Mouse (Mus musculus) left cerebral cortex, adult 9 months (tissue): ENCODE results near the gene Zfp691.

Experiments
- DNase-seq, 2 experiments: peaks; one replicate each; pipeline ENCODE4 v3.0.0; 2022; ENCODE audit warnings: low spot score in 2 of 2

Gene Zfp691

DNA sequence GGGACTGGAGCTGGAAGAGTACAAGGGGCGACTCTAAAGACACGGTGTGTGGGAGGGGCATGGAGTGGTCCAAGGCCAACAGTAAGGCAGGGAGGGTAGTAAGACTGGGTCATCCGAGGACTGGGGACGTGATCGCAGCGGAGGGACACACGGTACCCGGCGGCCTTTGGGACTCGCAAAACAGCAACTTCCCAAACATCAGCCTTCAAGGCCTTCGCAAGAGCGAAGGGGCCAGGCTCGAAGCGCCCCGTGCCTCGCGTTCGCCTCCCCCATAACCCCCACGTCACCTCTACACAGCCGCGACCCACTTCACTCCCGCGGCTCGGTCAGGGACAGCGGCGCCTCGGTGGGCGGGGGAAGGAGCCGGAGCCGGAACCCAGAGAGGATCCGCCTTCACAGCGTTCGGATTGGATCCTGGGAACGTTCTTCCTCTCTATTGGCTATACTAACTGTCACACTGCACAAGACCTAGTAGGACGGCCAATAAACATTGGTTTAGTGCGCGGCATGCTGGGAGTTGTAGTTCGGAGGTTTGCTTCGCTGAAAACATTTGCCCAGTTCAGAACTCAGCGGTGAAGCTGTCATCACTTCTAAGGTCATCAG, at the start of gene Zfp691:
TSS of gene Zfp691 (minus strand) at position 345 of the 603 bp plus-strand sequence.
- DNase-seq: peak; percentile 96 to 97

GRCm38 (mm10) chr4:119223696-119224095, 49.7 kb upstream of the Zfp691 start:
- peak in 1 of 2 experiments; percentile 40 for DNase-seq

GRCm38 (mm10) chr4:119218169-119218568, 44.2 kb upstream of the Zfp691 start, which contains the start of gene Tmem269:
Gene Tmem269 (minus strand): TSS chr4:119218217.
- no peak for DNase-seq

DNA sequence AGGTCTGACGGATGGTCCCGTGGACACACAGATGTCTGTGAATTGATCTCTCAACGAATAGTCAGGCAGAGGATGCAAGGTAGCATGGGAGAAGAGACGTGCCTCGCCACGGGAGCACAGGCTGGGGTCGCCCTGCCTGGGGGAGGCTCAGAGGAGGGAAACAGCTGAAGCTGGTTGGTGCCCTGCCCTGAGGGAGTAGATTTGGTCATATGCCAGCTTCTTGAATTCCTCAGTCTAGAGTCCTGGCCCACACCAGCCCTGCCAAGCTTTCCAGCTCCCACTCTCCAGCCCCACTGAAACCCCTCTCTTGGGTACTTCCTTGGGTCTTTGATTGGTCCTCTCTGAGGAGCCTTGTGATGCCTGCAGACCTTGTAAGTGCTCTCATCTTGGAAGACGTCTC, 42.7 kb upstream of the Zfp691 start:
- no peak for DNase-seq

GRCm38 (mm10) chr4:119204672-119205071, 30.7 kb upstream of the Zfp691 start:
- peak in 1 of 2 experiments; percentile 67 for DNase-seq

- DNase-seq: no peak
These were observed 24.1 kb upstream of the Zfp691 start for GRCm38 (mm10) chr4:119198105-119198504.

DNA sequence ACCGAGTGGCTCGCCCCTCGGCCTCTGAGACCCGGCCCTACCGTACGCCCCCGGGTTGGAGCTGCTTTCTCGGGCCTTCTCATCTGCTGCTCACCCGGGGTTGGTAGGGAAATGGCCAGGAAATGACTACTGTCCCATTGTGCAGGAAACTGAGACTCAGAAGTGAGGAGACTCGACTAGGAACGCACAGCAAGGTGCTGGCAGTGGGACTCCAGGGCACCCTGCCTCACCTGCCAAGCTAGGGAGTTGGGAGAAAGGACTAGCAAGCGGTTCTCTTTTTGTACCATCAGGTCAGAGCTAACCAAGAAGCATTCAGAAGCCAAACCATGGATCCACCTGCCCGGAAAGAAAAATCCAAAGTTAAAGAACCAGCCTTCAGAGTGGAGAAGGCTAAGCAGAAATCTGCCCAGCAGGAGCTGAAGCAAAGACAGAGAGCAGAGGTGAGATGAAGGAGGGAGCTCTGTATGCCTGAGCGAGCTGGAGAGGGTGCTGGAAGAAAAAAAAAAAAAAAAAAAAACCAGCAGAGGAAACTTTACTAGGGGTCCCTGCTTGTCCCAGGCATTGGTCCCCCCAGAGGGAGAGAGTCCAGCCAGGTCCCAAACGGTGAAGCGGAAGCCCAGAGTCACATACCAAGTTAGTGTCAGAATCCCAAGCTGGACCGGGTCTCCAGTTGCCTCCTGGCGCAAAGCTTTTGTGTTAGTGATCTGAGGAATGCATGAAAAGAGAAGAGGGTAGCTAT, 21.8 kb upstream of the Zfp691 start:
- DNase-seq: no peak

DNA sequence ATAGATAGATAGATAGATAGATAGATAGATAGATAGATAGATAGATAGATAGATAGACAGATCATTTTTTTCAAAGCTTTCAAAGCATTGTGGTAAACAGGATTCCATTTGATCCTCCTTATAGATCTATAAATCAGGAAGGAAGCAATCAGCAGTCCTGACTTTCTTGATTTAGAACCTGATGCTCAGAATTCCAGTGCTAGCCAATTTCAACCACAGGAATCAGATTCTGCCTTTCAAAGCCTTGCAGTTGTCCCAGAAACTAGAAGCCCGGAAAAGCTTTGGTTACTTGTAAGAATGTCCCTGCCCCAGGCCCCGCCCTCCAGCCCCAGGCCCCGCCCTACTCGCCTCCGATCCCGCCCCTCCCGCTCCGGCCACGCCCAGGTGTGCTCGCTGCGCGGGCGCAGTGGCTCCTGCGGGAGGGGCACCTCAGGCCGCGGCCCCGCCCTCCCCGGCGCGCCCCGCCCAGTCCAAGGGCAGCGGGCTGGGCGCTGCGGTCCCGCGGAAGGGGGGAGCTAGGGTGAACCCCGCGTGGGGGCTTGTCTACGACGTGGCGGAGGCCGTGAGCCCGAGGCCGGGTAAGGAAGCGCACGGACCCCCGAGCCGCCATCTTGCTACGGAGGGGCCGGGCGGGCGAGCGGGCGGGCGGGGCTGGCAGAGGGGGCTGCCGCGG, 21.1 kb upstream of the Zfp691 start, which contains the start of gene Svbp:
TSS of gene Svbp (plus strand) at position 398 of the 673 bp plus-strand sequence.
- DNase-seq: peak; percentile 43 to 71

DNA sequence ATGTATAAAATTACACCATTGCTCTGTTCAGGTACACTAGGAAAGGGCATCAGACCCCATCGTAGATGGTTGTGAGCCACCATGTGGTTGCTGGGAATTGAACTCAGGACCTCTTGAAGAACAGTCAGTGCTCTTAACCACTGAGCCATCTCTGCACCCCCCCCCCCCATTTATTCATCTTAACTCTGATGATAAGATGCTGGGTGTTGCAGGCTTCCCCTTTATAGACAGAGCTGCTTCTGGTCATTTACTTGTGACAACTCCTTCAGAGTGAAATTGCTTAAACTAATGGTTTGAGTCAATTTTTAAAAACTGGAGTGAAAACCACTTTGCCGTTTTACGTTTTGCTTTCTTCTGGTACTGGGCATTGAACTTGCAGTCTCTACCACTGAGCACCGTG, 18.8 kb upstream of the Zfp691 start:
- DNase-seq: no peak

DNA sequence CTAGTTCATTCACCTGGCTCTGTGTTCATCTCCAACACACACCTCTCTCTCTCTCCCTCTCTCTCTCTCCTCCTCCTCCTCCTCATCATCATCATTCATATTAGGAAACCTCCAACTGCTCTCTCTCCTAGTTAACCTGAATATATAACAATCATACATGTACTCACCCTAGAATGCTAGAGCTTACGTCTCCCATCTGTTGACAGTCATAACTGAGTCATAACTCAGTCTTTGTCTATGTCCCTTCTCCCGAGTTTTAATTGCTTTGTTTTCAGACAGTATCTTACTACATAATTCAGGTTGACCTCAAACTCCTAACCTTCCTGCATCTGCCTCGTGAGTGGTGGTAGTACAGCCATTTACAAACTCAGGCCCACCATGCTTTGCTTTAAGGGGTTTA, 17.3 kb upstream of the Zfp691 start:
- DNase-seq: no peak

DNA sequence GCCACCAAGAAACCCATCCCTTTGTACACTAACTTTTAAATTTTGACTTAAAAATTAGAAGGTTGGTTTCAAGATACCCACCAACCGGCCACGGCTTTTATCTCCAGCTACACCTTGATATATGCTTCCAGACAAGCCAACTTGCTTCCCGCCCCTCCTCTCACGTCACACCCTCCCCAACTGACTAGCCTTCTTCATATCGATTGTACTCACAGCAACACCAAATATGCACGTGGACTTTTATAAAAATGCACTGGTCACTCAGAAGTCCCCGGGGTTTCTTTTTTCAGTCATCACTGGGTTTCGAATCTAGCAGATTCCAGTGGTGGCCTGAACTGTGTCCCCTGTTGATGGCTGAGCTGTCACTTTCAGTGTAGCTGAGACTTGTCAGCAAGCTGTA, 16.6 kb upstream of the Zfp691 start:
- no peak for DNase-seq

DNA sequence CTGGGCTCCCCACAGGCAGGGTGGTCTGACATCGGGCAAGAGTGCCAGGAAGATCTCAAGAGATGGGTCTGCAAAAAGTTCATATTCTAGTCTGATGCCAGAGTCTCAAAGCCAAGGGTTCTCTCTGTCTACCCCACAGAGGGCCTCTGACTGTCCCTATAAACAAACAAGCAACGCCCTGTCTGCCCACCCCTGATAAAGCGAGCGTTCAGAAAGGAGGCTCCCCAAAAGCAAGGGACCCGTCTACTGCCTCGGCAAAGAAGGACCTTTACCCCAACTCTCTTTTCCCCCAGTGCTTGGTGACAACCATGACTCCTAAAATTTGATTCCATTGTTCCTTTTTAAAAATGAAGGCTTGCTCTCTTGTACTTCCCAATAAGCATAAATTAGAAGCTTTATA, 15.9 kb upstream of the Zfp691 start, which contains the start of gene Ermap:
TSS of gene Ermap (minus strand) at position 148 of the 400 bp plus-strand sequence.
- DNase-seq: no peak

- no peak for DNase-seq
These were observed 15.4 kb upstream of the Zfp691 start for GRCm38 (mm10) chr4:119189392-119189791.

- DNase-seq: no peak
These were observed 14.2 kb upstream of the Zfp691 start for GRCm38 (mm10) chr4:119188060-119188785.

DNA sequence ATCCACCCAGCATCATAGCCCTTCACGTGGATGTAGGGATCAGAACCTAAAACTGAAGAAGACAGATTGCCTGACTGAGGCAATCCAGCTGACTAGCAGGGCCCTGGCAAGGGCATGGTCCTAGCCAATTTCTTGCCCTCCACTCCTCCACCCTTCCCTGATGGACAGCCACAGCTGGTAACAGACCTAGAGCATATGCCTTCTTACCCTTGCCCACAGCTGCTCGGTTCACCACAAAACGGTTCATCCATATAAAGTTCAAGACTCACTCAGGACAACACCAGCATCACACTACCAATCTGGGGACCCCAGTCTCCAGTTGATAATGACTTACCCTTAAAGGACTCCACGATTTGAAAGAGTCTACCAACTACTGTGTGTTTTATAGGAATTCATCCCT, 11.8 kb upstream of the Zfp691 start:
- DNase-seq: no peak

GRCm38 (mm10) chr4:119183525-119183924, 9.5 kb upstream of the Zfp691 start:
- DNase-seq: no peak

DNA sequence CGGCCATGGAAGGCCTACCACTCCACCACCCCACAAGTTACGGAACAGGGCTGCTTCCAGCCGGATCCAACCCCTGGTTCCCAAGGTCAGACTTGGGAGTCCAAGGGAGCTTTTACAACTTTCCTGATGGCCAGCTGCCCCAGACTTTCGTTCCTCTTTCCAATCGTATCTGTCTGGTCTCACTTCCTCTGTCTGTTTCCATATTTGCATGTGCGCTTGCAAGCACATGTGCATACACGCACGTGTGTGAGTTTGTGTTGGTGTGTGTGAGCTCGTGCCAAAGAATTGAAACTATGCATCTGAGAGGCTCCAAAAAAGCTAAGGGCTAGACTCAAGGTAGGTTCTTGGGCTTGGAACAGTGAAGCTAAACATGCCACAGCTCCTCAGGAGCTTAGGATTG, 7.5 kb upstream of the Zfp691 start:
- no peak for DNase-seq

DNA sequence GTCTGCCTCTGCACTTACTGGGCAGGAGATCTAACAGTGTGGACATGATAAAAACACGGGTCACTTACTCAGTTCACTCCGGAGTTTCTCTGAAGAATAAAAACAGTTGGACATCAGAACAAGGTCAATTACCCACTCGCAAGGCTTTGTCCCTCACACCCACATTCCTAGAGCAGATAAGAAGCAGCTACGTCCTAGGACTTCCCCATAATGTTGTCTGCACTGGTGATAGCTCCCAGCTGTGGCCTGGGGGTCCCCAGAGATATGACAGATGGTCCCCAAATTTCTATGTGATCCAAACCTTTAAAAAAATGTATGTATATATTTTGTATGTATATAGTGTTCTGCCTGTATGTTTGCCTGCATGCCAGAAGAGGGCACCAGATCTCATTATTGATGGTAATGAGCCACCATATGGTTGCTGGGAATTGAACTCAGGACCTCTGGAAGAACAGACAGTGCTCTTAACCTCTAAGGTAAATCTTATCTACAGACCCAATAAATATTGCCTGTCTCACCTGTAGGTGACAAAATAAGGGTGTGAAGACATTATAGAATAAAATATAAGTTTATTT, 6.2 kb upstream of the Zfp691 start:
- no peak for DNase-seq

DNA sequence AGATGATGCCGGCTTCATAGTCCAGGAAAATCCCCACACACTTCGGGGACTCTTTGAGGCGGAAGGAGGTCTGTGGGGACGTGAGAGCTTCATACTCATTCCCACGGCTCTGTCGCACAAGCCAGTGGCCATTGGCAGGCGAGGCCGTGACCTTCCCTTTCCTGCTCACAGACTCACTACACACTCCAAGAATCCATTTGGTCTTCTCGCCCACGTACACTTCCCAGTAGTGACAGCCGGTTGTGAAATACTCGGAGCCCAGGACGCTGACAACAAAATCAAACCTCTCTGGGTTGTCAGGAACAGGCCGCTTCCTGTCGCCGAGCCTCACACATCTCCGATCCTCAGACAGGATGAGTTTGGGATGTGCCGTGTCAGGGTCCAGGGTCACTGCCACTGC, 4.3 kb upstream of the Zfp691 start:
- no peak for DNase-seq

DNA sequence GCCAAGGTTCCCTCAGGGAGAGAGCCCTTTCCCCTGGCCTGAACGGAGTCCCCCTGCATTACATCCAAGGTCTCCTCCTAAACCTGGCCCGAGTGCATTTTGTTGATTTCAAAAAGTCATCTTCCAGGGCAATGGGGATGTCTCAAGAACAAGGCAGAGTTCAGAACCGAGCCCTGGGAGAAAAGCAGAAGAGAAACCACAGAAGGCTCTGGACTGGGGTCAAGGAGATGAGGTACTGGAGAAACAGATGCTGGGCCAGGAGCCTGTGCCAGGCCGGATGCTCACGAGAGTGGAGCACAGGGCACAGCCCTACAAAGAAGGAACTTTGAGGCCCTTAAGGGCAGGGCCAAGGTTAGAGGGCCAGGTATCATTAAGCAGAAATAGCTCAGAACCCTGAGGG, 3.7 kb upstream of the Zfp691 start:
- no peak for DNase-seq

DNA sequence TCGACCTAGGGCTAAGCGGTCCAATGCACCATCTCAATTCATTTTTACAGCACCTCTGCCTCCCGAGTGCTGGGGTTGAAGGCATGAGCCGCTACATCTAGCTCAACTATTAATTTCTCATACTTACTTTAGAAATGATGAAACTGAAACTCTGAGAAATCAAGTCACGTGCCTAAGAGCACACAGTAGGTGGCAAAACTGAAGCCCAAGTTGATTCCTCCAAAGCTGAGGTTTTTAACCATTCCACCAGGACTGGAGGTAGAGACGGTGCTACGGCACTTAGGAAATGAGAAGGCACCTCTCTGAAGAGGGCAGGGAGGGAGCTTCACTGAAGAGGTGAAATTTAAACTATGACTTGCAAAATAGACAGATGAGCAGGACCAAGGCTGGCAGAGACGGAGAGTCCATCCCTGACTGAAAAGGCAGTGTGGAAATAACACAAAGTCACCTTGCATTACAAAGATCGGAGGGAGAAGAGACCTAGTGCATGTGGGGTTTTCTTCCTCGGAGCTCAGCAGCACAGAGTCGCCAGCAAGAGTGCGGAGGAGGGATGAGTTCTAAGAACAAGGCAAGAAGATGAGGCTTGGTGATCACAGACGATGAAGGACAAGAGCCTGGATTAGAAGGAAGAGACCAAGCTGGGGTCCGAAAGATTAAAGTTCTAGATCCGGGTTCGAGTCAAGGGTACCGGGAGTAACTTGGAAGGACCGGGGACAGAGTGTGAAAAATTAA, 910 bp downstream of the Zfp691 start:
- peak in 1 of 2 experiments; percentile 38 for DNase-seq
